Mouse (Mus musculus) cortical plate, adult 2 months (tissue): ENCODE data around the gene Ttc33.

Source experiments
- CTCF ChIP-seq: fragments of 200-500 bp; IDR thresholded peaks from 2 replicates; pipeline ENCODE4 v1.5.1; 2011; ENCODE audit warnings: mild to moderate bottlenecking, control low read depth, low read length; ENCODE audit not compliant: insufficient read depth; ENCODE audit errors: extremely low read depth
- POLR2A ChIP-seq: fragments of 200-500 bp; IDR thresholded peaks from 2 replicates; pipeline ENCODE4 v1.6.1; 2011; ENCODE audit warnings: mild to moderate bottlenecking, low read length, control low read depth; ENCODE audit not compliant: insufficient read depth; ENCODE audit errors: extremely low read depth

DNA sequence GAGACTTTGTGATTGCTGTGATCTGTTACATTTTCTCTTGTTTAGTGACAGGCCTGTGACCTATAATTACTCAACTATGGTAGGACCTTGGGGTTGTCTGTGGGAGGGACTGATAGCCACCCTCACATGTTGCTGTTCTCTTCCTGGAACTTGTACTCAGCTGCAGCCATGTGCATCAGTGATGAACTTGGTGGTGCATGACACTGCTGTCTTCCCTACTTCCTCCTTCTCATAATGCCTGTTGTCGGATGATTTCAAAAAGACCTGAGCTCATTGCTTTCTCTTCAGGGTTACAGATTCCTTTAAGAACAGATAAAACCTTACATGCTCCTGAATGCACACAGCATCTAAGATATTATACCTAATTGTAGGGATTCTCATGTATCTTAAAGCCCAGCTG is 2.7 kb downstream of the Ttc33 start:
- TF ChIP-seq CTCF (no peak), POLR2A (no peak)
